Mouse (Mus musculus): ENCODE measurements around the gene Fam71f1. TPM values are rescaled to one million over a fixed set of nuclear protein-coding genes. Genes with fewer than 3 reads are reported as not detected.
A peak's percentile ranks its signal among the peaks of the same experiment; 100 is the strongest.

Fam71f1 gene
- polyA plus RNA-seq, 1 experiment from 2014 or later = 0.12 TPM

DNA sequence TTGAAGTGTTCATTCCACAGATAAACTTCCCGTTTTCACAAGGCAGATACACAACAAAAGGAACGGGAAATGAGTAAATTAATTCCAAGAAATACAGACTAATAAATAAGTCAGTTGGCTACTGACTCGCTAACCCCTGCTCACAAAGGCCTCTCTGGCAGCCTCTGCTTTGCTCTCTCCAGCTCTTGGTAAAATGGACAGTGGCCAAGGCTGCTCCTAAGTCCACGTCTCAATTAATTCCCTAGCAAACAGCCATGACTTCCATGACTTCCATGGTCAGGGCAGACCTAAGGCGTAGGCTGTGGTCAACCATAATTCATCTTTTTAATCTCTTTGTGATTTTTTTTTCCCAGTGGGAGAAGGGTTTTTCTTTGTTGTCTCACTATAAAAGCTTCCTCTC, 31.0 kb upstream of the Fam71f1 start:
- no peaks in the 10 kb centered on the region for H3K4me1 ChIP-seq (ENCODE audit: insufficient read depth, low read length)
- ATAC-seq (ENCODE audit: low FRiP score, low TSS enrichment) = peak; percentile 51; the same call in 1 of the 2 replicates
- H3K27me3 ChIP-seq (ENCODE audit: insufficient read depth, low read length) = no peaks in the 10 kb centered on the region
- no peaks in the 10 kb centered on the region for H3K9me3 ChIP-seq (ENCODE audit: low read length)
- WGBS = 42% methylated on average over 5 of the region's 5 CpGs
- 0 out of 2 replicates have a peak overlapping the region, but pooled peaks have one; percentile 7 for H3K27ac ChIP-seq (ENCODE audit: low read length)
- no peak overlapping the region for H3K4me2 ChIP-seq (replicated peaks; ENCODE audit: low read depth, low read length)
- no peaks in the 10 kb centered on the region for H3K36me3 ChIP-seq (ENCODE audit: insufficient read depth, low read length)
- H3K4me3 ChIP-seq (ENCODE audit: low read length) = no peak overlapping the region
- no peak overlapping the region for H3K9ac ChIP-seq (replicated peaks; ENCODE audit: low read length)

DNA sequence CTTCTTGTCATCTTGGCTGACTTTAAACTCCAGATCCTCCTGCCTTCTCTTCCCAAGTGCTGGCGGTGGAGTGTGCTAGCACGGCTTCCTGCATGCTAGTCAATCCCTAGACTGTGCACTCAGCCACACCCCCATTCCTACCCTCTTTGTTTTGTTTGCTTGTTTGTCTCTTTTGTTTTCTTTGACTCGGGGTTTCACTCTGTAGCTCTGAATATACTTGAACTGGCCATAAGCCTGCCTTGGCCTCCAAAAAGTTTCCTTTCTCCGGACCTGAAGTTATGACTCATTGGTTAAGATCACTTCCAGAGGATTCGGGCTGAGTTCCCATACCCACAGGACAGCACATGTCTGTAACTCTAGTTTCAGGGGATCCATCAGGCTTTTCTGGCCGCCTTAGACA, 30.3 kb upstream of the Fam71f1 start:
- ATAC-seq (ENCODE audit: low FRiP score, low TSS enrichment) = no peak
- no peak overlapping the region for H3K4me3 ChIP-seq (ENCODE audit: low read length)
- no peak overlapping the region for H3K4me2 ChIP-seq (replicated peaks; ENCODE audit: low read depth, low read length)
- no peaks in the 10 kb centered on the region for H3K9me3 ChIP-seq (ENCODE audit: low read length)
- H3K36me3 ChIP-seq (ENCODE audit: insufficient read depth, low read length) = no peaks in the 10 kb centered on the region
- no peaks in the 10 kb centered on the region for H3K4me1 ChIP-seq (ENCODE audit: insufficient read depth, low read length)
- H3K9ac ChIP-seq (replicated peaks; ENCODE audit: low read length) = no peak overlapping the region
- H3K27ac ChIP-seq (ENCODE audit: low read length) = no peak overlapping the region
- H3K27me3 ChIP-seq (ENCODE audit: insufficient read depth, low read length) = no peaks in the 10 kb centered on the region
- 64% methylated on average over 6 of the region's 6 CpGs for WGBS

DNA sequence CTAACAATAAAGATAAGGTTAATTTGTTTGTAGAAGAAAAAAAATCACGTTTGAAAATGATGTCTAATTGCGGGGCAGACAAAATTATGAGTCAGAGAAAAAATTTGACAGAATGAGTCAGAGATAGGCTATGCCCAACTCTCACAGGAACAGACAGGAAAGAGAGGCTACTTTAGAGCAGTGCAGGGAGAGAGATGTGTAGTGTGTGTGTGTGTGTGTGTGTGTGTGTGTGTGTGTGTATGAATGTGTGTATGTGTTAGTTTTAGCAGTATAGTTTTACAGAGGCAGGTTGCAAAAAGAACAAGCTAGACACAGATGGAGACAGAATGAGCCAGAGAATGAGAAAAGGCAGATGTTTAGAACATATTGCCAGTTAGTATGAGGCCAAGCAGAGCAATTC, 19.8 kb upstream of the Fam71f1 start:
- H3K9me3 ChIP-seq (ENCODE audit: low read length) = peaks cover 4% of the 10 kb centered on the region; the same call in 1 of the 2 replicates
- no peak overlapping the region for H3K4me3 ChIP-seq (ENCODE audit: low read length)
- H3K9ac ChIP-seq (replicated peaks; ENCODE audit: low read length) = no peak overlapping the region
- WGBS = 57% methylated on average over 2 of the region's 2 CpGs
- no peak for ATAC-seq (ENCODE audit: low FRiP score, low TSS enrichment)
- no peaks in the 10 kb centered on the region for H3K4me1 ChIP-seq (ENCODE audit: insufficient read depth, low read length)
- H3K27me3 ChIP-seq (ENCODE audit: insufficient read depth, low read length) = no peaks in the 10 kb centered on the region
- no peak overlapping the region for H3K4me2 ChIP-seq (replicated peaks; ENCODE audit: low read depth, low read length)
- no peak overlapping the region for H3K27ac ChIP-seq (ENCODE audit: low read length)
- no peaks in the 10 kb centered on the region for H3K36me3 ChIP-seq (ENCODE audit: insufficient read depth, low read length)

DNA sequence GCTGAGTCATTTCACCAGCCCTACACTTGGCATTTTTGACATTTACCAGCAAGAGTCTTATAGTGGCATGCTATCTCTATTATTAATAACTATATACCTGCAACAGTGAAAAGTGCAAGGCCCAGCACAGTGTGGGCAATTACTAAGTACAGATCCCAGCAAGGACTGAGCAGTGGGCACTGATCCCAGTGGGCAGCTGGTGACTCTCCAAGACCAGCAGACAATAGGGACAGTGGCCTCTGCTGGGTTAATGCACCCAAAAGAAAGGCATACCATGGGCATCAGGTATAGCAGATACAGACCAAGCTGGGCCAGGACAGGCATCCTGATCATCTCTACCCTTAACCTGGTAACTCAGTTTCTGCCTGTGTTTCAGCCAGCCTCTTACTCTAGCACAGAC, 15.7 kb upstream of the Fam71f1 start:
- H3K27me3 ChIP-seq (ENCODE audit: insufficient read depth, low read length) = no peaks in the 10 kb centered on the region
- no peak for ATAC-seq (ENCODE audit: low FRiP score, low TSS enrichment)
- H3K4me1 ChIP-seq (ENCODE audit: insufficient read depth, low read length) = no peaks in the 10 kb centered on the region
- H3K36me3 ChIP-seq (ENCODE audit: insufficient read depth, low read length) = no peaks in the 10 kb centered on the region
- H3K9ac ChIP-seq (replicated peaks; ENCODE audit: low read length) = no peak overlapping the region
- no peak overlapping the region for H3K4me3 ChIP-seq (ENCODE audit: low read length)
- H3K9me3 ChIP-seq (ENCODE audit: low read length) = peaks cover 10% of the 10 kb centered on the region; the same call in 1 of the 2 replicates
- H3K4me2 ChIP-seq (replicated peaks; ENCODE audit: low read depth, low read length) = no peak overlapping the region
- H3K27ac ChIP-seq (ENCODE audit: low read length) = no peak overlapping the region

DNA sequence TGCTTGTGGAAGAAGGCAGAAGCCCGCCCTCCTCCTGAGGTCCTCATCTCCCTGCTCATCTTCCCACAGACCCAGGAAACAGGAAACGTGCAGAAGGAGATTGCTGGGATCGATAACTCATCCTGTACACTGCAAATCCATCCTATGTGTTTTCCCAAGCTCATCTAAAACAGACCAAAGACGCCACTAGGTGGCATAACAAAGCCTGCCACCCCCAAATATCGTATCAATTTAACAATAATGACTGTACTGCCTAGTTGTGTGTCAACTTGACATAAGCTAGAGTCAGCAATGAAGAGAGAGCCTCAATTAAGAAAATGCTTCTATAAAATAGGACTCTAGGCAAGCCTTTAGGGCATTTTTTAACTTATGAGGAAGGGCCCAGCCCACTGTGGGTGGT, 15.2 kb upstream of the Fam71f1 start:
- ATAC-seq (ENCODE audit: low FRiP score, low TSS enrichment) = no peak
- Histone ChIP-seq H3K9ac (replicated peaks; ENCODE audit: low read length) (no peak overlapping the region), H3K27ac (ENCODE audit: low read length) (no peak overlapping the region), H3K27me3 (ENCODE audit: insufficient read depth, low read length) (no peaks in the 10 kb centered on the region), H3K4me3 (ENCODE audit: low read length) (no peak overlapping the region), H3K9me3 (ENCODE audit: low read length) (peaks cover 10% of the 10 kb centered on the region; the same call in 1 of the 2 replicates), H3K4me2 (replicated peaks; ENCODE audit: low read depth, low read length) (no peak overlapping the region), H3K36me3 (ENCODE audit: insufficient read depth, low read length) (no peaks in the 10 kb centered on the region), H3K4me1 (ENCODE audit: insufficient read depth, low read length) (no peaks in the 10 kb centered on the region)
- WGBS = 35% methylated on average over 5 of the region's 5 CpGs

DNA sequence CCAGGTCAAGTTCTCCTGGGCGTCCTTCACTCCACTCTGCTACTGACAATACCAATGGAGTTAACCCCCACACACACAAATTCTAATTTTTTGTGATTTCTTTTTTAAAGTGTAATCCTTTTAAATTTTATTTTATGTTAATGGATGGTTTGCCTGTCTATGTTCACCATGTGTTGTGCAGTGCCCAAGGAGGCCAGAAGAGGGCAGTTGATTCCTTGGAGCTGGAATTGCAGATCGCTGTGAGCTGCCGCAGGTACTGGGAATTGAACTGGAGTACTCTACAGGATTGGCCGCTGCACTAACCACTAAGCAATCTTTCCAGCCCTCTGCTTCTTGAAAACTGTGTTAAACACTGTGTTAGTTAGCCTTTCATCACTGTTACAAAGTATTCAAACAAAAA, 13.5 kb upstream of the Fam71f1 start:
- Histone ChIP-seq H3K36me3 (ENCODE audit: insufficient read depth, low read length) (no peaks in the 10 kb centered on the region), H3K4me2 (replicated peaks; ENCODE audit: low read depth, low read length) (no peak overlapping the region), H3K9ac (replicated peaks; ENCODE audit: low read length) (no peak overlapping the region), H3K4me3 (ENCODE audit: low read length) (no peak overlapping the region), H3K9me3 (ENCODE audit: low read length) (peaks cover 6% of the 10 kb centered on the region; the same call in 1 of the 2 replicates), H3K27ac (ENCODE audit: low read length) (no peak overlapping the region), H3K4me1 (ENCODE audit: insufficient read depth, low read length) (no peaks in the 10 kb centered on the region), H3K27me3 (ENCODE audit: insufficient read depth, low read length) (no peaks in the 10 kb centered on the region)
- no peak for ATAC-seq (ENCODE audit: low FRiP score, low TSS enrichment)
- WGBS = 86% methylated on average over 4 of the region's 4 CpGs

DNA sequence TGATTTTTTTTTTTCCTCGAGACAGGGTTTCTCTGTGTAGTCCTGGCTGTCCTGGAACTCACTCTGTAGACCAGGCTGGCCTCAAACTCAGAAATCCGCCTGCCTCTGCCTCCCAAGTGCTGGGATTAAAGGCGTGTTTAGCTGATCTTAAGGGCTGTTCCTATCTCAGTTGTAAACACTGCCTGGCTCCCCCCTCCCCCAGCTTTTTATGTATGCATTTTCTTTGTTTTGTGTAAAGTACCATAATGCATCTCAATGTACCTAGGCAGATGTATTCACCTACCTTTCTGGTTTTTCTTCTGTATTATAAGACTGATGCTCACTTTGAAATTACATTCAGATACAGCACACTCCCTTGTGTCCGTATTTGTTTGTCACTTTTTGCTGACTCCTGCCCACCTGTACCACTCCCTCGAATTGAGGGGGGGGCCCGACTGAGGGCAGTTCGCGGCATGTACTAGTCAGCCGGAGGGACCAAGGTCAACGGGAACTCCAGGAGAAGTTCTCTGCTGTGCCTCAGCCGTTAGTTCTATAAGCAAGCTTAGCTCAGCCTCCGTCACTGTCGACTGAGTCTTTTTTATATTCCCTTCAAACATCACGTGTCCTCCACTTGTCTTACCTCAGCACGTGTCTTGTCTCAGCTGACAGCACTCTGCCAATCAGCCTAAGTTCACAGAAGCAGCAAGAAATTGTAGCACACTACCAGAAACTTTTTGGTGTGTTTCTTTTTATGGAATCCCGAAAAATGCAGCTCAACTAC, 9.9 kb upstream of the Fam71f1 start:
- no peaks in the 10 kb centered on the region for H3K27me3 ChIP-seq (ENCODE audit: insufficient read depth, low read length)
- H3K9ac ChIP-seq (replicated peaks; ENCODE audit: low read length) = no peak overlapping the region
- H3K36me3 ChIP-seq (ENCODE audit: insufficient read depth, low read length) = no peaks in the 10 kb centered on the region
- WGBS = 90% methylated on average over 16 of the region's 16 CpGs
- H3K4me2 ChIP-seq (replicated peaks; ENCODE audit: low read depth, low read length) = no peak overlapping the region
- ATAC-seq (ENCODE audit: low FRiP score, low TSS enrichment) = no peak
- H3K9me3 ChIP-seq (ENCODE audit: low read length) = peaks cover 6% of the 10 kb centered on the region; the same call in 1 of the 2 replicates
- H3K27ac ChIP-seq (ENCODE audit: low read length) = no peak overlapping the region
- no peaks in the 10 kb centered on the region for H3K4me1 ChIP-seq (ENCODE audit: insufficient read depth, low read length)
- H3K4me3 ChIP-seq (ENCODE audit: low read length) = no peak overlapping the region

DNA sequence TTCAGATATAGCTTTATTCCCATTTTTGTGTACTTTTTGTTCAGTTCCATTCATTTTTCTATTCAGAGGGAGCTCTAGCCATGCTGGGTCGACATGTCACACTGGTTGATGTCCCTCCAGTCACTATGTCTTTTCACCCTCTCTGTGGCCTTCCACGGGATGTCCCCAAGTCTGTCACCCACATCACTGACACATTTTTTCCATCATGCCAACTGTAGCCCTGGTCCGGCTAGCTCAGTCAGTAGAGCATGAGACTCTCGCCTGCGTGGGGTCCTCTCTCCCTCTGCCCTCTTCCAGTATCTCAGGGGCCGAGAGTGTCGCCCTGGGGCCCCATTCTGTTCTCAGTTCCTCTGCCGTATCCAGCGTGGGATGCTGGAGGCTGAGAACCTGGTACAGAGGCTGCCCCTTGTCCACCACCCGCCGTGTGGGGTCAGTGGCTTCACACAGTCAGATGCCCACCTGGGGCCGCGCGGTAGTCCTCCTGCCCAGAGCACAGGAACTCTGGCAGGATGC, 5.2 kb upstream of the Fam71f1 start:
- Histone ChIP-seq H3K27ac (ENCODE audit: low read length) (no peak overlapping the region), H3K9ac (replicated peaks; ENCODE audit: low read length) (no peak overlapping the region), H3K36me3 (ENCODE audit: insufficient read depth, low read length) (no peaks in the 10 kb centered on the region), H3K4me1 (ENCODE audit: insufficient read depth, low read length) (peaks cover 7% of the 10 kb centered on the region), H3K9me3 (ENCODE audit: low read length) (no peaks in the 10 kb centered on the region), H3K4me2 (replicated peaks; ENCODE audit: low read depth, low read length) (no peak overlapping the region), H3K27me3 (ENCODE audit: insufficient read depth, low read length) (no peaks in the 10 kb centered on the region), H3K4me3 (ENCODE audit: low read length) (no peak overlapping the region)
- WGBS = 72% methylated on average over 14 of the region's 14 CpGs
- no peak for ATAC-seq (ENCODE audit: low FRiP score, low TSS enrichment)

DNA sequence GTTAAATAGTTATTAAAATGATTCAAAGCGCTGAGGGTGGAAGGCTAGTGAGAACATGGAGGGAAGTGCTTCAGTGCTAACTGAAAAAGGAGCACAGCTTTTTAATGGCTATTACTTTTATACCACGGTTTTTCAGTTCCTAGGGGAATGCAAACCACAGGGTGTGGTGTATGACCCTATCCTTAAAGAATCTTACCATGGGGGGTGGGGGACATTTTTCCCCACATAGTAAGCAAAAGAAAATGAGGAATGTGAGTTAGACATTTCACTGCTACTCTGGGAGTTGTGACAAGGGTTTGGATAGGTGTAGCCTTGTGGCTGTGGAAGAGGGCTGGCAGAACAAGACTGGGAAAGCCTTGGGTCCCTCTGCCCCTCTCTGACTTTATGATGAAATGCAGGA, 1.7 kb upstream of the Fam71f1 start:
- no peak overlapping the region for H3K27ac ChIP-seq (ENCODE audit: low read length)
- no peaks in the 10 kb centered on the region for H3K9me3 ChIP-seq (ENCODE audit: low read length)
- ATAC-seq (ENCODE audit: low FRiP score, low TSS enrichment) = no peak; the same call in 1 of the 2 replicates
- no peak overlapping the region for H3K4me3 ChIP-seq (ENCODE audit: low read length)
- no peaks in the 10 kb centered on the region for H3K27me3 ChIP-seq (ENCODE audit: insufficient read depth, low read length)
- WGBS = 61% methylated on average over 2 of the region's 2 CpGs
- no peaks in the 10 kb centered on the region for H3K36me3 ChIP-seq (ENCODE audit: insufficient read depth, low read length)
- no peak overlapping the region for H3K4me2 ChIP-seq (replicated peaks; ENCODE audit: low read depth, low read length)
- H3K4me1 ChIP-seq (ENCODE audit: insufficient read depth, low read length) = peaks cover 14% of the 10 kb centered on the region
- no peak overlapping the region for H3K9ac ChIP-seq (replicated peaks; ENCODE audit: low read length)

DNA sequence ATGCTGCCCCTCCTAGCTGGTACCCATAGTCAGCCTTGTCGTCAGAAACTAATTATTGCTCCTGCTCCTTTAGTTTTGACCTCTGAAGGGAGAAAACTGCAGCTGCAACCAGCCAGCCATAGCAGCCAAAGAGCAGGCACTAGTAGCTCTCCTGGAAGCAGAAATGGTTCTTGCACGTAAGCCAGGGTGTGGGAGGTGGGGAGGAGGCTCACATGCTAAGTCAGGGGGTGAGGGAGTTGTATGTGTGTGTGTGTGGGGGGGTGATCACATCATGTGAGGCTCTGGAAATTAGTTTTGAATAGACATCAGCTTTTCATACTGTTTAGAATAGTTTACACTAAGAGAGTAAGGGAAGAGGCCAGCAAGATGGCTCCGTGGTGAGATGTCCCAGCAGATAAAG, 999 bp upstream of the Fam71f1 start:
- Histone ChIP-seq H3K27ac (ENCODE audit: low read length) (no peak overlapping the region), H3K4me2 (replicated peaks; ENCODE audit: low read depth, low read length) (no peak overlapping the region), H3K27me3 (ENCODE audit: insufficient read depth, low read length) (no peaks in the 10 kb centered on the region), H3K9ac (replicated peaks; ENCODE audit: low read length) (no peak overlapping the region), H3K36me3 (ENCODE audit: insufficient read depth, low read length) (no peaks in the 10 kb centered on the region), H3K9me3 (ENCODE audit: low read length) (no peaks in the 10 kb centered on the region), H3K4me3 (ENCODE audit: low read length) (no peak overlapping the region), H3K4me1 (ENCODE audit: insufficient read depth, low read length) (peaks cover 14% of the 10 kb centered on the region)
- no peak for ATAC-seq (ENCODE audit: low FRiP score, low TSS enrichment)
- WGBS = 37% methylated on average over 3 of the region's 3 CpGs
